Mouse (Mus musculus): ENCODE data around the gene Zdhhc15. TPM values are rescaled to one million over a fixed set of nuclear protein-coding genes. Genes with fewer than 3 reads are reported as not detected.

The Zdhhc15 gene
- total RNA-seq, 2 experiments from 2014 or later, result 1.9 to 2.2 TPM

Other genes starting within 250 kb of the Zdhhc15 start
- gene Uprt, start 188.2 kb downstream of the Zdhhc15 start, total RNA-seq (2015), result 29.2 and 36.5 TPM in 2 replicates
- gene Uprt, start 188.2 kb downstream of the Zdhhc15 start, total RNA-seq (2017), result 3.7 and 9.2 TPM in 2 replicates
- 0.07 and 0.39 TPM in 2 replicates for gene Magee2, start 186.2 kb upstream of the Zdhhc15 start, total RNA-seq (2015)
- gene Magee2, start 186.2 kb upstream of the Zdhhc15 start, total RNA-seq (2017), result 0.29 and 0.44 TPM in 2 replicates